Mouse (Mus musculus): ENCODE measurements around the gene Taf5.
A peak's percentile ranks its signal among the peaks of the same experiment; 100 is the strongest.

Taf5 gene

GRCm38 (mm10) chr19:47067096-47067882, at the start of gene Taf5:
Gene Taf5, plus strand, starts transcription at chr19:47067746.
- peak; percentile 89 to 95 for DNase-seq (ENCODE audit: low spot score in 2 of 2)

GRCm38 (mm10) chr19:47017831-47018230, 49.7 kb upstream of the Taf5 start:
- DNase-seq (ENCODE audit: low spot score in 2 of 2): no peak

- DNase-seq (ENCODE audit: low spot score in 2 of 2): no peak
Observed at GRCm38 (mm10) chr19:47018330-47018729, 49.2 kb upstream of the Taf5 start.

GRCm38 (mm10) chr19:47019326-47019725, 48.2 kb upstream of the Taf5 start:
- DNase-seq (ENCODE audit: low spot score in 2 of 2): no peak

GRCm38 (mm10) chr19:47022709-47023108, 44.8 kb upstream of the Taf5 start:
- no peak for DNase-seq (ENCODE audit: low spot score in 2 of 2)

- no peak for DNase-seq (ENCODE audit: low spot score in 2 of 2)
Observed at GRCm38 (mm10) chr19:47023546-47023945, 44.0 kb upstream of the Taf5 start.

GRCm38 (mm10) chr19:47024954-47025353, 42.6 kb upstream of the Taf5 start:
- DNase-seq (ENCODE audit: low spot score in 2 of 2): no peak

- no peak for DNase-seq (ENCODE audit: low spot score in 2 of 2)
Observed at GRCm38 (mm10) chr19:47026513-47026912, 41.0 kb upstream of the Taf5 start.

GRCm38 (mm10) chr19:47029796-47030195, 37.8 kb upstream of the Taf5 start:
- no peak for DNase-seq (ENCODE audit: low spot score in 2 of 2)

- DNase-seq (ENCODE audit: low spot score in 2 of 2): no peak
Observed at GRCm38 (mm10) chr19:47031770-47032169, 35.8 kb upstream of the Taf5 start.

- DNase-seq (ENCODE audit: low spot score in 2 of 2): no peak
Observed at GRCm38 (mm10) chr19:47034916-47035315, 32.6 kb upstream of the Taf5 start.

GRCm38 (mm10) chr19:47036596-47036995, 30.9 kb upstream of the Taf5 start:
- no peak for DNase-seq (ENCODE audit: low spot score in 2 of 2)

GRCm38 (mm10) chr19:47040720-47041473, 26.6 kb upstream of the Taf5 start:
- no peak for DNase-seq (ENCODE audit: low spot score in 2 of 2)

GRCm38 (mm10) chr19:47043608-47044007, 23.9 kb upstream of the Taf5 start:
- DNase-seq (ENCODE audit: low spot score in 2 of 2): no peak

GRCm38 (mm10) chr19:47046343-47046742, 21.2 kb upstream of the Taf5 start:
- no peak for DNase-seq (ENCODE audit: low spot score in 2 of 2)

- no peak for DNase-seq (ENCODE audit: low spot score in 2 of 2)
Observed at GRCm38 (mm10) chr19:47047236-47047833, 20.2 kb upstream of the Taf5 start.

GRCm38 (mm10) chr19:47049061-47049460, 18.5 kb upstream of the Taf5 start:
- no peak for DNase-seq (ENCODE audit: low spot score in 2 of 2)

- no peak for DNase-seq (ENCODE audit: low spot score in 2 of 2)
Observed at GRCm38 (mm10) chr19:47049840-47050239, 17.7 kb upstream of the Taf5 start.

GRCm38 (mm10) chr19:47050271-47051032, 17.1 kb upstream of the Taf5 start, which contains the start of gene Pcgf6:
Gene Pcgf6, minus strand, starts transcription at chr19:47050906.
- peak; percentile 53 to 74 for DNase-seq (ENCODE audit: low spot score in 2 of 2)

GRCm38 (mm10) chr19:47052927-47053326, 14.6 kb upstream of the Taf5 start:
- DNase-seq (ENCODE audit: low spot score in 2 of 2): no peak

- DNase-seq (ENCODE audit: low spot score in 2 of 2): no peak
Observed at GRCm38 (mm10) chr19:47053471-47053870, 14.1 kb upstream of the Taf5 start.

GRCm38 (mm10) chr19:47057684-47058083, 9.9 kb upstream of the Taf5 start:
- no peak for DNase-seq (ENCODE audit: low spot score in 2 of 2)

All from frontal cortex, postnatal 25 days (tissue).